Mouse (Mus musculus): ENCODE results near the gene Eepd1. TPM values are rescaled to one million over a fixed set of nuclear protein-coding genes. Genes with fewer than 3 reads are reported as not detected.

Eepd1 gene
- total and polyA plus RNA-seq, 3 experiments = 0.05 TPM; not detected in 2

GRCm38 (mm10) chr9:25496196-25496595 is 14.8 kb downstream of the Eepd1 start:
- Histone ChIP-seq H3K27me3 (ENCODE audit: insufficient read depth, low read length) (peaks cover 5% of the 10 kb centered on the region), H3K36me3 (replicated peaks) (no peaks in the 10 kb centered on the region), H3K4me3 (ENCODE audit: low read depth, low read length) (no peak overlapping the region), H3K9me3 (replicated peaks) (no peaks in the 10 kb centered on the region), H3K4me1 (ENCODE audit: insufficient read depth, low read depth, low read length) (no peaks in the 10 kb centered on the region)
- DNase-seq (ENCODE audit: low spot score) (no peak), ATAC-seq (ENCODE audit: extremely low read depth, insufficient number of reproducible peaks, low FRiP score, poor library complexity, severe bottlenecking) (no peak)
- TF ChIP-seq TAL1 (conservative IDR thresholded peaks at IDR 0.05; ENCODE audit: low read depth, low read length) (no peak), POLR2AphosphoS5 (IDR thresholded peaks at IDR 0.05; ENCODE audit: insufficient replicate concordance, low read depth, low read length) (no peak), GATA2 (IDR thresholded peaks at IDR 0.05; ENCODE audit: borderline replicate concordance, low read depth, low read length) (no peak), CTCF (IDR thresholded peaks at IDR 0.05; ENCODE audit: low read depth, low read length) (no peak), GATA1 (IDR thresholded peaks at IDR 0.05; ENCODE audit: borderline replicate concordance, low read length) (no peak)

GRCm38 (mm10) chr9:25496703-25497102 is 15.4 kb downstream of the Eepd1 start:
- DNase-seq (ENCODE audit: low spot score) (no peak), ATAC-seq (ENCODE audit: extremely low read depth, insufficient number of reproducible peaks, low FRiP score, poor library complexity, severe bottlenecking) (no peak)
- H3K36me3 ChIP-seq (replicated peaks) = no peaks in the 10 kb centered on the region
- TF ChIP-seq TAL1 (conservative IDR thresholded peaks at IDR 0.05; ENCODE audit: low read depth, low read length) = no peak
- no peak for TF ChIP-seq GATA2 (IDR thresholded peaks at IDR 0.05; ENCODE audit: borderline replicate concordance, low read depth, low read length)
- no peak for TF ChIP-seq CTCF (IDR thresholded peaks at IDR 0.05; ENCODE audit: low read depth, low read length)
- no peak for TF ChIP-seq GATA1 (IDR thresholded peaks at IDR 0.05; ENCODE audit: borderline replicate concordance, low read length)
- no peak for TF ChIP-seq POLR2AphosphoS5 (IDR thresholded peaks at IDR 0.05; ENCODE audit: insufficient replicate concordance, low read depth, low read length)
- H3K4me1 ChIP-seq (ENCODE audit: insufficient read depth, low read depth, low read length) = no peaks in the 10 kb centered on the region
- H3K9me3 ChIP-seq (replicated peaks) = no peaks in the 10 kb centered on the region
- H3K4me3 ChIP-seq (ENCODE audit: low read depth, low read length) = no peak overlapping the region
- H3K27me3 ChIP-seq (ENCODE audit: insufficient read depth, low read length) = peaks cover 5% of the 10 kb centered on the region

GRCm38 (mm10) chr9:25498770-25499169 is 17.4 kb downstream of the Eepd1 start:
- Histone ChIP-seq H3K9me3 (replicated peaks) (no peaks in the 10 kb centered on the region), H3K27me3 (ENCODE audit: insufficient read depth, low read length) (peaks cover 2% of the 10 kb centered on the region; the same call in 1 of the 2 replicates), H3K4me3 (ENCODE audit: low read depth, low read length) (no peak overlapping the region), H3K36me3 (replicated peaks) (no peaks in the 10 kb centered on the region), H3K4me1 (ENCODE audit: insufficient read depth, low read depth, low read length) (no peaks in the 10 kb centered on the region)
- ATAC-seq (ENCODE audit: extremely low read depth, insufficient number of reproducible peaks, low FRiP score, poor library complexity, severe bottlenecking) (no peak), DNase-seq (ENCODE audit: low spot score) (no peak)
- no peak for TF ChIP-seq CTCF (IDR thresholded peaks at IDR 0.05; ENCODE audit: low read depth, low read length)
- TF ChIP-seq GATA1 (IDR thresholded peaks at IDR 0.05; ENCODE audit: borderline replicate concordance, low read length) = no peak
- no peak for TF ChIP-seq POLR2AphosphoS5 (IDR thresholded peaks at IDR 0.05; ENCODE audit: insufficient replicate concordance, low read depth, low read length)
- TF ChIP-seq GATA2 (IDR thresholded peaks at IDR 0.05; ENCODE audit: borderline replicate concordance, low read depth, low read length) = no peak
- no peak for TF ChIP-seq TAL1 (conservative IDR thresholded peaks at IDR 0.05; ENCODE audit: low read depth, low read length)

GRCm38 (mm10) chr9:25499306-25499705 is 18.0 kb downstream of the Eepd1 start:
- no peaks in the 10 kb centered on the region for H3K4me1 ChIP-seq (ENCODE audit: insufficient read depth, low read depth, low read length)
- no peak for TF ChIP-seq CTCF (IDR thresholded peaks at IDR 0.05; ENCODE audit: low read depth, low read length)
- TF ChIP-seq GATA2 (IDR thresholded peaks at IDR 0.05; ENCODE audit: borderline replicate concordance, low read depth, low read length) = no peak
- no peak for TF ChIP-seq TAL1 (conservative IDR thresholded peaks at IDR 0.05; ENCODE audit: low read depth, low read length)
- no peak for TF ChIP-seq GATA1 (IDR thresholded peaks at IDR 0.05; ENCODE audit: borderline replicate concordance, low read length)
- no peak for TF ChIP-seq POLR2AphosphoS5 (IDR thresholded peaks at IDR 0.05; ENCODE audit: insufficient replicate concordance, low read depth, low read length)
- no peaks in the 10 kb centered on the region for H3K27me3 ChIP-seq (ENCODE audit: insufficient read depth, low read length)
- no peak for DNase-seq (ENCODE audit: low spot score)
- no peak for ATAC-seq (ENCODE audit: extremely low read depth, insufficient number of reproducible peaks, low FRiP score, poor library complexity, severe bottlenecking)
- no peak overlapping the region for H3K4me3 ChIP-seq (ENCODE audit: low read depth, low read length)
- H3K36me3 ChIP-seq (replicated peaks) = no peaks in the 10 kb centered on the region
- H3K9me3 ChIP-seq (replicated peaks) = no peaks in the 10 kb centered on the region

GRCm38 (mm10) chr9:25500031-25500430 is 18.7 kb downstream of the Eepd1 start:
- DNase-seq (ENCODE audit: low spot score) (no peak), ATAC-seq (ENCODE audit: extremely low read depth, insufficient number of reproducible peaks, low FRiP score, poor library complexity, severe bottlenecking) (no peak)
- no peaks in the 10 kb centered on the region for H3K27me3 ChIP-seq (ENCODE audit: insufficient read depth, low read length)
- H3K4me1 ChIP-seq (ENCODE audit: insufficient read depth, low read depth, low read length) = no peaks in the 10 kb centered on the region
- no peaks in the 10 kb centered on the region for H3K9me3 ChIP-seq (replicated peaks)
- no peak for TF ChIP-seq POLR2AphosphoS5 (IDR thresholded peaks at IDR 0.05; ENCODE audit: insufficient replicate concordance, low read depth, low read length)
- no peak for TF ChIP-seq GATA1 (IDR thresholded peaks at IDR 0.05; ENCODE audit: borderline replicate concordance, low read length)
- TF ChIP-seq CTCF (IDR thresholded peaks at IDR 0.05; ENCODE audit: low read depth, low read length) = no peak
- TF ChIP-seq TAL1 (conservative IDR thresholded peaks at IDR 0.05; ENCODE audit: low read depth, low read length) = no peak
- TF ChIP-seq GATA2 (IDR thresholded peaks at IDR 0.05; ENCODE audit: borderline replicate concordance, low read depth, low read length) = no peak
- no peaks in the 10 kb centered on the region for H3K36me3 ChIP-seq (replicated peaks)
- H3K4me3 ChIP-seq (ENCODE audit: low read depth, low read length) = no peak overlapping the region

- ATAC-seq (ENCODE audit: extremely low read depth, insufficient number of reproducible peaks, low FRiP score, poor library complexity, severe bottlenecking) = no peak
- Histone ChIP-seq H3K9me3 (replicated peaks) (no peaks in the 10 kb centered on the region), H3K36me3 (replicated peaks) (no peaks in the 10 kb centered on the region), H3K4me1 (ENCODE audit: insufficient read depth, low read depth, low read length) (no peaks in the 10 kb centered on the region), H3K27me3 (ENCODE audit: insufficient read depth, low read length) (peaks cover 2% of the 10 kb centered on the region; the same call in 1 of the 2 replicates), H3K4me3 (ENCODE audit: low read depth, low read length) (no peak overlapping the region)
- no peak for DNase-seq (ENCODE audit: low spot score)
- TF ChIP-seq GATA2 (IDR thresholded peaks at IDR 0.05; ENCODE audit: borderline replicate concordance, low read depth, low read length) (no peak), CTCF (IDR thresholded peaks at IDR 0.05; ENCODE audit: low read depth, low read length) (no peak), GATA1 (IDR thresholded peaks at IDR 0.05; ENCODE audit: borderline replicate concordance, low read length) (no peak), TAL1 (conservative IDR thresholded peaks at IDR 0.05; ENCODE audit: low read depth, low read length) (no peak), POLR2AphosphoS5 (IDR thresholded peaks at IDR 0.05; ENCODE audit: insufficient replicate concordance, low read depth, low read length) (no peak)
These were observed 27.5 kb downstream of the Eepd1 start for GRCm38 (mm10) chr9:25508825-25509224.
